Mouse (Mus musculus): ENCODE measurements around the gene Evl. TPM values are rescaled to one million over a fixed set of nuclear protein-coding genes. Genes with fewer than 3 reads are reported as not detected.

The Evl gene
- polyA plus RNA-seq, 1 experiment from 2014 or later: 14.3 TPM

DNA sequence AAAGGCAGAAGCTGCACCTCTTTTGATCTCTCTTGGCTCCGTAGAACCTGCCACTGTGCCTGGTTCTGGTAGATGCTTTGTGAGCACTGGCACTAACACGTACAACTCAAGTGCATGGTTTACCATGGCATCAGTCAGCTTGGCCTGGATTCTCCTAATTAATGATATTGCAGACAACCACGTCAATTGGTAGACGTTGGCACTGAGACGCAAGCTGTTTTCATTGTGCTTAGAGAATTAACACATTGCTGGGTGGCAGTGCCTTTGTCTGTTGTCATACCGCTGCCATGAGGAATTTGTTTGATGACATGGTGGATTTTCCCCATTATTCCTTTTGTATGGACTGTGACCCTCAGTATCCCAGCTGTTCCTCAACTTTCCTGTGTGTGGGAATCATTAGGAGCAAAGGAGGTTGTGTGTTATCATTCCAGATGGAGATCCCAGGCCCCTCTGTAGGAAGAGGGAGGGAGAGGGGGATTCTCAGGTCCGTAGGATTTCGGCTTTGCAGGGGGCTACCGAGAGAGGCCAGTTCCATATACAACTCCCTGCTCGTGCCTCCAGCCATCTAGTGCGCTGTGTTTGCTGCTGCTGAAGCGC is 10.5 kb downstream of the Evl start:
- H3K9ac ChIP-seq (replicated peaks): no peak overlapping the region
- no peaks in the 10 kb centered on the region for H3K4me1 ChIP-seq (ENCODE audit: insufficient read depth)
- no peaks in the 10 kb centered on the region for H3K36me3 ChIP-seq (replicated peaks; ENCODE audit: insufficient read depth, low read length)
- no peak for ATAC-seq
- no peaks in the 10 kb centered on the region for H3K9me3 ChIP-seq (ENCODE audit: low read length)
- no peaks in the 10 kb centered on the region for H3K27me3 ChIP-seq (ENCODE audit: insufficient read depth, low read length)
- no peak for DNase-seq
- WGBS (ENCODE audit: insufficient replicate concordance): 84% methylated on average over 12 of the region's 12 CpGs
- no peak overlapping the region for H3K4me3 ChIP-seq (ENCODE audit: low read depth, low read length)
- no peak overlapping the region for H3K27ac ChIP-seq (ENCODE audit: low read depth)
- no peak overlapping the region for H3K4me2 ChIP-seq (ENCODE audit: low read depth, low read length)
- TF ChIP-seq EP300 (IDR thresholded peaks at IDR 0.05; ENCODE audit: low read depth) (no peak), CTCF (IDR thresholded peaks at IDR 0.05; ENCODE audit: low read depth) (no peak)

DNA sequence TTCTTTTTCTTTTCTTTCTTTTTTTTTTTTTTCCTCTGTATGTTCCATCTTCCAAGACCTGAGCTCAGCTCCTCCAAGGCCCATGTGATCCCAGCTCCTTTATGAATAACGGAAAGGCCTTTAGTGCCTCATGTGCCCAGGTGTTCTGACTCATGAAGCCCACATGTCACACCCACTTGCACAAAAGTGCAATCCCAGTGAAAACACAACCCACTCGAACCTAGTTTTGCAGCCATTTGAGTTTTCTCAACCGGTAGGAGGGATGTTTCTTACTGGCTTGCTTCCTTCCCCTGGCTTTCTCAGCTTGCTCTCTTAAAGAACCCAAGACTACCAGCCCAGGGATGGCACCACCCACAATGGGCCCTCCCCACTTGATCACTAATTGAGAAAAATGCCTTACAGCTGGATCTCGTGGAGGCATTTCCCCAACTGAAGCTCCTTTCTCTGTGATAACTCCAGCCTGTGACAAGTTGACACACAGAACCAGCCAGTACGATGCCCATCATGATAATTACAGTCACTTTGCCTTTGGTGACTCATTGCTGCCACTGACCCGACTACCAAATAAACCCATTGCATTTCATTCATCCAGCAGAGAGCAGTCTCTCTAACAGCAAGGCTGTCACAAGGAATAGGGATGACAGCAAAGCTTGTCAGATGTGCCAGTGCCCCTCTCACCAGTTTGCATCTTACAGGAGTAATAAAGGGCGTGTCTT is 24.8 kb downstream of the Evl start:
- H3K36me3 ChIP-seq (replicated peaks; ENCODE audit: insufficient read depth, low read length): no peaks in the 10 kb centered on the region
- DNase-seq (no peak), ATAC-seq (no peak)
- whole genome bisulfite sequencing (ENCODE audit: insufficient replicate concordance): 62% methylated on average over 7 of the region's 7 CpGs
- no peak for TF ChIP-seq CTCF (IDR thresholded peaks at IDR 0.05; ENCODE audit: low read depth)
- no peak for TF ChIP-seq EP300 (IDR thresholded peaks at IDR 0.05; ENCODE audit: low read depth)
- no peak overlapping the region for H3K4me3 ChIP-seq (ENCODE audit: low read depth, low read length)
- no peaks in the 10 kb centered on the region for H3K9me3 ChIP-seq (ENCODE audit: low read length)
- H3K4me1 ChIP-seq (ENCODE audit: insufficient read depth): no peaks in the 10 kb centered on the region
- no peak overlapping the region for H3K9ac ChIP-seq (replicated peaks)
- no peak overlapping the region for H3K27ac ChIP-seq (ENCODE audit: low read depth)
- H3K4me2 ChIP-seq (ENCODE audit: low read depth, low read length): no peak overlapping the region
- H3K27me3 ChIP-seq (ENCODE audit: insufficient read depth, low read length): no peaks in the 10 kb centered on the region

DNA sequence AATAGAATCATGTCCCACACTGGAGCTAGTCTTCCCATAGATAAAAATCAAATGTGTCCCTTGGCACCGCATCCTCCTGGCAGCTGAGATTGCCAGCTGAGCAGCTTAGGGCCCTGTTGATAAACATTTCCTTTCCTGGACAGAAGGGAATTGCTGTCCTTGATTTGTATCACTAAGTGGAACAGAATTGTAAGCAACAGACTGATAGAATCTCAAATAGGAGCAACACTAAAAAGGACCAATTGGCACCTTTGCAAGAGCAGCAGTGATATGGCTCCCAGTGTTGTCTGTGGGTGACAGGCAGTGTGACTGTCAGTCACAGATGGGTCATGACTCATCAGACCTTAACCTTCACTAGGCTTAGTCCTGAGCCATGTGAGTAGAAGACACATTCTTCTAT is 29.3 kb downstream of the Evl start:
- Histone ChIP-seq H3K4me2 (ENCODE audit: low read depth, low read length) (no peak overlapping the region), H3K9me3 (ENCODE audit: low read length) (no peaks in the 10 kb centered on the region), H3K4me1 (ENCODE audit: insufficient read depth) (no peaks in the 10 kb centered on the region), H3K4me3 (ENCODE audit: low read depth, low read length) (no peak overlapping the region), H3K36me3 (replicated peaks; ENCODE audit: insufficient read depth, low read length) (no peaks in the 10 kb centered on the region), H3K27ac (ENCODE audit: low read depth) (no peak overlapping the region), H3K27me3 (ENCODE audit: insufficient read depth, low read length) (no peaks in the 10 kb centered on the region), H3K9ac (replicated peaks) (no peak overlapping the region)
- WGBS (ENCODE audit: insufficient replicate concordance): 69% methylated on average over 1 of the region's 1 CpGs
- no peak for TF ChIP-seq EP300 (IDR thresholded peaks at IDR 0.05; ENCODE audit: low read depth)
- ATAC-seq (no peak), DNase-seq (no peak)

DNA sequence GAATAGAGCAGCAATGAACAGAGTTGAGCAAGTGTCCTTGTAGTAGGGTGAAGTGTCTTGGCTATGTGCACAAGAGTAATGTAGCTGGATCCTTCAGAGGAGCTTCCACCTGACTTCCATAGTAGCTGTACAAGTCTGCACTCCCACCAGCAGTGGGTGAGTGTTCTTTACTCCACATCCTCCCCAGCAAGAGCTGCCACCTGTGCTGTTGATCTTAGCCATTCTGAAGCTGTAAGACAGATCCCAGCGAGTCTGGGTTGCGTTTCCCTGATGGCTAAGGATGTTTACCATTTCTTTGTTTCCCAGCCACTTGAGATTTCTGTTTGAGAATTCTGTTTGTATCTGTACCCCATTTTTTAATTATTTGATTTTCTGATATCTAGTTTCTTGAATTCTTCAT is 35.6 kb downstream of the Evl start:
- Histone ChIP-seq H3K4me3 (ENCODE audit: low read depth, low read length) (no peak overlapping the region), H3K9ac (replicated peaks) (no peak overlapping the region), H3K4me1 (ENCODE audit: insufficient read depth) (no peaks in the 10 kb centered on the region), H3K9me3 (ENCODE audit: low read length) (no peaks in the 10 kb centered on the region), H3K27me3 (ENCODE audit: insufficient read depth, low read length) (no peaks in the 10 kb centered on the region), H3K27ac (ENCODE audit: low read depth) (no peak overlapping the region), H3K36me3 (replicated peaks; ENCODE audit: insufficient read depth, low read length) (no peaks in the 10 kb centered on the region), H3K4me2 (ENCODE audit: low read depth, low read length) (no peak overlapping the region)
- 83% methylated on average over 2 of the region's 2 CpGs for WGBS (ENCODE audit: insufficient replicate concordance)
- TF ChIP-seq EP300 (IDR thresholded peaks at IDR 0.05; ENCODE audit: low read depth) (no peak), CTCF (IDR thresholded peaks at IDR 0.05; ENCODE audit: low read depth) (no peak)
- DNase-seq (no peak), ATAC-seq (no peak)

DNA sequence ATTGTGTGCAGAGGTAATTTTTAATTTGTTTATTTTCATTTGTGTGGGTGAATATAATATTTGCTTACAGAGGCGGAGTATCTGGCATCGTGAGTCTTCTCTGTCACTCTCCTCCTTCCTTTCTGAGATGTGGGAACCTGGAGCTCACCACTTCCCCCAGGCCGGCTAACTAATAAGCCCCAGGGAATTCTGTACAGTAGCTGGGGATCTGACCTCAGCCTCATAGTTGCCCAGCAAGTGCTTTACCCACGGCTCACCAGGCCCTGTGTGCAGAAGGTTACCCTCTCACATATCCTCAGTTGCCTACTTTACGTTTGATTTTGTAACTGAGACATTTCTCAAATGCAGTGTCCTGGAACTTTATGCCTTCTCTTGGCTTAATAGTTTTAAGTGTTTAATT is 37.1 kb downstream of the Evl start:
- Histone ChIP-seq H3K4me3 (ENCODE audit: low read depth, low read length) (no peak overlapping the region), H3K9me3 (ENCODE audit: low read length) (no peaks in the 10 kb centered on the region), H3K27me3 (ENCODE audit: insufficient read depth, low read length) (no peaks in the 10 kb centered on the region), H3K9ac (replicated peaks) (no peak overlapping the region), H3K4me1 (ENCODE audit: insufficient read depth) (no peaks in the 10 kb centered on the region), H3K27ac (ENCODE audit: low read depth) (no peak overlapping the region), H3K36me3 (replicated peaks; ENCODE audit: insufficient read depth, low read length) (no peaks in the 10 kb centered on the region), H3K4me2 (ENCODE audit: low read depth, low read length) (no peak overlapping the region)
- DNase-seq: no peak
- no peak for ATAC-seq
- TF ChIP-seq CTCF (IDR thresholded peaks at IDR 0.05; ENCODE audit: low read depth): no peak
- TF ChIP-seq EP300 (IDR thresholded peaks at IDR 0.05; ENCODE audit: low read depth): no peak
- 68% methylated on average over 5 of the region's 5 CpGs for WGBS (ENCODE audit: insufficient replicate concordance)

DNA sequence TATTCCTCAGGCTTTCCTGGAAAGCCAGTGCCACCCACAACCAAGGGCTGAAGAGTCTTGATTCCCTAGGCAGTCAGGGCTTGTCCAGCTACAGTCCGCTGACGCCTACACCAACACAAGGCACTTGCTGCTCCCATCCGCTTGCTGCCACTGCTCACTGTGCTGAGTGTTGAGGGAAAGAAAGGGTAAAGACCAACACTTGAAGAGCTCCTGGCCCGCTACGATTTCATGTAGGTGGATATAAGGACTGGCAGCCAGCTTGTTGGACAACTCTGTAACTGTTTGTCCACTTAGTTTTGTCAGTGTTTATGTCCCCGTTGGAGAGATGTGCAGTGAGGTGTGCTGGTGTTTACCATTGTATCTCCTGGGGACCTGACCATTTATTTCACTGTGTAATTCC is 38.3 kb downstream of the Evl start:
- 80% methylated on average over 6 of the region's 6 CpGs for WGBS (ENCODE audit: insufficient replicate concordance)
- Histone ChIP-seq H3K4me1 (ENCODE audit: insufficient read depth) (no peaks in the 10 kb centered on the region), H3K27me3 (ENCODE audit: insufficient read depth, low read length) (no peaks in the 10 kb centered on the region), H3K4me3 (ENCODE audit: low read depth, low read length) (no peak overlapping the region), H3K9ac (replicated peaks) (no peak overlapping the region), H3K36me3 (replicated peaks; ENCODE audit: insufficient read depth, low read length) (no peaks in the 10 kb centered on the region), H3K9me3 (ENCODE audit: low read length) (no peaks in the 10 kb centered on the region), H3K27ac (ENCODE audit: low read depth) (no peak overlapping the region), H3K4me2 (ENCODE audit: low read depth, low read length) (no peak overlapping the region)
- DNase-seq (no peak), ATAC-seq (no peak)
- TF ChIP-seq EP300 (IDR thresholded peaks at IDR 0.05; ENCODE audit: low read depth) (no peak), CTCF (IDR thresholded peaks at IDR 0.05; ENCODE audit: low read depth) (no peak)
